Mouse (Mus musculus) megakaryocyte progenitor cell, adult 5-6 weeks (primary cell): ENCODE measurements around the gene Mafg. TPM values are rescaled to one million over a fixed set of nuclear protein-coding genes. Genes with fewer than 3 reads are reported as not detected.

Source experiments
- ATAC-seq: replicated peaks from 2 replicates; pipeline ENCODE4 v1.8.0; 2016; ENCODE audit warnings: mild to moderate bottlenecking, moderate TSS enrichment, inconsistent platforms; ENCODE audit not compliant: poor library complexity
- total RNA-seq, 2 experiments: library from RNA; stranded (forward) in 1 of 2; stranded (reverse) in 1 of 2; fragments of 157-497, 149-512 nt in 1 of 2; fragments of 200-1000 nt in 1 of 2; gene quantifications; 2 replicates each; pipeline versions ENCODE4 v1.2.3 to v1.2.4; 2015 to 2017

The Mafg gene
- total RNA-seq, 2 experiments from 2014 or later = 15.0 to 24.2 TPM

DNA sequence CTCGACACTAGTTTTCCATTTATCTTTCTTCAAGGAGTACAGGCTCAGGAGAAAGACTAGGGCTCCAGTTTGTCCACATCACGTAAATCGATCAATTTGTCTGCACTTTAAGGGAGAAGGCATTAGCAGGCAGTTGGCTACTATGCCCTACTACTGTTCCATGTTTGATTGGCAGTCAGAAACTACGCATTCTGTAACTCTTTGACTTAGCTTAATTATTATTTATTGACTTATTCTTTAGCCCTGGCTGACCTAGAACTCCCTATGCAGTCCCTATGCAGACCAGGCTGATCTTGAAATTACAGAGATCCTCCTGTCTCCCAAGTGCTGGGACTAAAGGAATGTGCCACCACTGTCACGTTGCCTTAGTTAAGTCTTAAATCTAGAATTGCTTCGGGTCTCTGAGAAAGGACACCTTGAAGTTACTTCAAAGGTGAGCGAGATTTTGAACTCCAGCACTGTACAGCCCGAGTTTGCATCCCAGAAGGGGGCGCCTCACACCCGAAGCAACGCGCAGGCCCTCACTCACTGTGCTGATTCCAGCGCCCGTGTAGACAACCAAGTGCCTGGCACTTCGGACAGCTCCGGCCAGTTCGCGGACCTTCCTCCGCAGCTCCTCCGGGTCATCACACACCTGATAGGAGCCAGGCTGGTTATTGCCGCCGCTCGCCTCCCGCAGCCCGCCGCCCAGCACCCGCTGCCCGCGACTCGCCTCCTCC lies 9.3 kb downstream of the Mafg start:
- ATAC-seq = peak; percentile 48

DNA sequence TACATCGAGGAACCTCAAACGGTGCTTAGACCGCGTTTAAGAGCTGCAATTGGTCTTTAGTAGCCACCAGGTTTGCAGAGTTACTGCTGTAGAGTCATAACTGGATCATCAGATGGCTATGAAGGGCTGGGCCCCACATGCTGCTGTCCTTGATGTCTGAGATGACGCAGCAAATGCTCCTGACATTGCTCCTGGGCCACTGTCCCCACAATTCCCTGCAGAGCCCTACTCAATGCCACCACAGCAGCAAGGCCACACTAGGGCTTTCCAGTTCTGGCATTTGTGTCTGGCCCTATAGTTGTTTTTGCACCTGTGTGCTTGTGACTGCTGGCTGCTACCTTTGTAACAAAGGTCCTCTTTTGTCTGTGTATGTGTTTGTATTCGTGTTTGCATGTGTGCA lies 10.6 kb downstream of the Mafg start:
- no peak for ATAC-seq

DNA sequence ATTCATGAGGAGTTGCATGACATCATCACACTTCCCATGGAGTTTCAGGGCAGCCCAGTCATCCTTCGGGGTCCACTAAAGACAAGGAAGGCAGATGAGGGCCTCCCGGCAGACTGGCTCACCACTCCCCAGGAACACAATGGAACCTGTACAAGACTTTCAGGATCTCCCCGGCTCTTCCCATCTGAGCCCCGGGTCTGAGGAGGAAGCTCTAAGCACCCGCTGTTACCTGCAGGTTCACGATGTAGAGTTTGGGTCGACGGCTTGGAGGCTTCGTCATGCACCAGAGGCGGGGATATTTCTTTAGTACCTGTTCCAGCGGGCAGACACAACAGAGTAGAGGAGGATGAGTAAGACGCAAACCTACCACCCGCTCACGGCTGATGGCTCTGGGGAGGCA lies 13.2 kb downstream of the Mafg start:
- ATAC-seq = no peak

DNA sequence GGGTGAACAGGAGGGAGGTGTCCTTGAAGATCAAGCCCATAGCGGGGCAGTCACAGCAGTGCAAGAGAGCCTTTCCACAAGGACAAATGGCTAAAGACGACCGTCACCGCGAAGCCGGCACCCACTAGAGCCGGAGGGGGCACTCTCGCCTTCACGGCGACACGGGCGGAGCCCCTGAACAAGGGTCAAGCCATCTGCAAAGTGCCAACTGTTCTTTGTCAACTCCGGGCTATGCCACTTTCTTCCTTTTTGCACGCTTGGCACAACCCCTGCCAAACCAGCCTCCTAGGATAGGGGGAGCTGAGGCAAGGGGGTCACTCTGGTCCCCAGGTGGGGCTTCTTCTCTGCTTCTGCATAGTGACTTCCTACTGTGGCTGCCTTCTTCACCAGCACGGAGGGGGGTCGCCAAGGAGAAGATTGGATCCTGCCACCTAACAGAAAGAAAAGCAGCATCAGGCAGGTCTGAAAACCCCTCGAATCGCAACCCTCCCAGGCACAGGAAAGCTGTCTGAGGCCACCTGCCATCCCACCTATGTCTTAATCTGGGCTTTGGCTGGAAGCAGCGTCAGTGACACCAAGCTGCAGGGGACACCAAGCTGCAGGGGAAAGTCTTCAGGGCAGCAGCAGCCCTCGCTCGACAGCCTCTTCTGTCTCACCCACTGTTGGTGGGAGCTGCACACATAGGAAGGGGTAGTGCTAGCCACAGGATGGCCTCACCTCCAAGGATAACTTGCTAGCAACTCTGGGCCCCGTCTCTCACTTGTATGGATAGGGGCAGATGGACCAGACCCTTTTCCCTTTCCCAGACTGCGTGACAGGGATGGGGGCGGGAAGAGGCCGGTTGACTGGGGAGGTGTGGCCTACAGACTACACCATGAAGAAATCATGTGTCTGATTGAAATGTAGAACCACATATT lies 14.5 kb downstream of the Mafg start:
- ATAC-seq = no peak

DNA sequence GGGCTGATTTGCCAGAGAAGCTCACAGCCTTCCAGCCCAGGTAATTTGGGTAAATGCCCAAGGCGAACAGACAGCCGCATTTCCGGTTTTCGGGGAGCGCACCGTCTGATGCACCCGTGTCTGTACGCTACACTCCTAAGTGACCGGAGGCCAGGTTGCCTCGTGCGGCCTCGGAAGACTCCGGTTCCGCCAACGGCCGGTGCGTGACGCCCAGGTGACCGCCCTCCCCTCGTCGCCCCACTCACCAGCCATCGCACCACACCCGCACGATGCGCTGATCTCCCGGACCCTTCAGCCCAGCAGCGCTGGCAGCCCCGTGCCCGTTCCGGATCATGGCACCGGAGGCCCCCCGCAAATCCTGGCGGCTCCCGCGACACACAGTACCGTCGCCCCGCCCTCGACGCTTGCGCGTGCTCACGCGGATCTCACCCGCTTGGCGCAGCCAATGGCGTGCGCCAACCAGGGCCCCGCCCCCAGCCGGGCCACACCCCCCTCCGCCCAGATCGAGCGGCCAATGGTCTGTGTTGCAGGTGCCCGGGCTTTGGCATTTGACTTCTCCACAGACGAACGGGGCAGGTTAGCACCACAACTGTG lies 15.8 kb downstream of the Mafg start, which contains the start of gene Pcyt2:
Pcyt2 (minus strand) TSS at position 418 of the 594 bp plus-strand sequence.
- ATAC-seq = peak; percentile 96

DNA sequence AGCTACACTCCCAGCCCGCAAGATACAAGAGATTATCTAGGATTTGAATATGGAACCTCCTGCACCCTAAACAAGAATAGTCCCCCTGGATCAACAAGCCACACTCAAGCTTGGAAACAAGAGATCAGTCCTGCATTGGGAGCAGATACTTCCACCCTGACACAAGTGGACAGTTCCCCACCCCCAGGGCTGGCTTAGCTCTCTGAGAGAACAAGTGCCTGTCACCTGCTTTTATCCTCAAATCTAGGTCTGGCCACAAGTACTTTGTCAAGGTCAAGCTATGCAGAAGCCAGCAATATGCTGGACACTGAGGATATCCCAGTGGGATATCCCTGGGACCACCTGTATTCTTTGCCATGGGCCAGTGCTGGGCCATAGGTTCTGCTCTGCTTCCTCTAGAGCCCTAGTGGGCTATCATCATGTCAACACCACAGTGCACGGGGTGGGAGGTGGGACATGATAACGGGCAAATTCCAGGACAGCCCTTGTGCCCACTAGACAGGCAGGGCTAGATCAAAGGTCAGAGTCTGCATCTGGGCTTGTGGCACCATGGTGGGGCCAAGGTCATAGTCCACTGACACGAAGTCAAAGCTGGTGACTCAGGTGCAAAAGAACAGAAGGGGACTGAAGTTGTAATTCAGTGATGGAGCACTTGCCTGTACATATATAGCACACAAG lies 16.6 kb downstream of the Mafg start:
- ATAC-seq = no peak

DNA sequence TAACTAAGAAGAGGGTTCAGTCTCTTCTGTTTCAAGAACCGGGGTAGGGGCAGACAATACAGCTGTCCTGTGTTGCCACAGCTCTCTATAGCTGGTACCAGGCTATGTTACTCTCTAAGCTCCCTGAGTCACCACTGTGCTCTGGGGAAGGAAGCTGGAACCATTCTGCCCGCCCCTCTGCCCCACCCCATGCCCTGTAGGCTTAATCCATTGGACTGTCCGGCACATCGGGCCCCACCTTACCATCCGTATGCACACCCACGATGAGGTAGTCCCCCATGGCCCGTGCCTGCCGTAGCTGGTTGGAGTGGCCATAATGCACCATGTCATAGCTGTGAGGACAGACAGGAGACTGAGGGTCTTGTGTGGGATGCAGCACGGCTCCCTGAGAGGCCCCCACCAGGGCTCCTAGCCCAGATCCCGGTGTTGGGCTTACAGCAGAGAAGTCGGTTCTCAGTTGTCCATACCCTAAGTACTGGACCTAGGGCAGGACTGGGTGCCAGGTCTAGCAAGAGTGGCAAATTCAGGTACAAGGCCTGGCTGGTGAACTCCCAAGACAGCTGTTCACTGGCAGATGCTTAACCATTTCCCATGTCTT lies 17.7 kb downstream of the Mafg start:
- ATAC-seq = no peak

DNA sequence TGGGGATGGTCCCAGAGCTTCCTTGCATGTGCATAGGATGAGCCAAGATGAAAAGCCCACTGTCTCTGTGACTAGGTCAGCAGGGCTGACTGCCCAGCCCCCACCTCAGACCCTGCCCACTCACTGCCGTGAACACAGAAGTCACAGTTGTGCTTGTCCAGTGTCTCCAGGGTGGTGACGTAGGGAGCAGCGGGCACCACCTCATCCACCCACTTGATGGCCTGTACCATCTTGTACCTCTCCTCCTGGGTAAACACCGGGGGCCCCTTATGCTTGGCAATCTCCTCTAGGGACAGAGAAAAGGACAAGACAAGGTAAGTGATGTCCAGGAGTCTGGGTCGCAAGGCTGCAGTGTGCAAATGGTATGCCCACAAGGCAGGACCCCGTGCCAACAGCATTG lies 18.2 kb downstream of the Mafg start:
- no peak for ATAC-seq

DNA sequence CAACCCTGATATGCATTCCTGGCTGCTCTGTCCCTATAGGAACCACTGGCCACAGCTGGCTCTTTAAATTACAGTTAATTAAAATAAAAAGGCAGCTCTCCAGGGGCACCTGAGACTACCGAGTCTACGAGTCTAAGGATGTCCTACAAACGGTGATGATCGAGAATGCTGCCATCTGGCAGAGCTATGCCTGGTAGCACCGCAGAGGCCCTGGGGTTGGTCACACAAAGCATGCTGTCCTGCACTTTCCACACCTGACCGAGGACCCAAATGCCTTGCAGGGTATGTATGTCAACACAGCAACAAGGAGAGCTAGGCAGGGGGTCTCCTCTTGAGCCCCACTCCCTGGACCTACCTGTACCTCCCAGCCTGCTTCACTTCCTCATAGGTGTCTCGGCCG lies 19.4 kb downstream of the Mafg start:
- ATAC-seq = no peak

DNA sequence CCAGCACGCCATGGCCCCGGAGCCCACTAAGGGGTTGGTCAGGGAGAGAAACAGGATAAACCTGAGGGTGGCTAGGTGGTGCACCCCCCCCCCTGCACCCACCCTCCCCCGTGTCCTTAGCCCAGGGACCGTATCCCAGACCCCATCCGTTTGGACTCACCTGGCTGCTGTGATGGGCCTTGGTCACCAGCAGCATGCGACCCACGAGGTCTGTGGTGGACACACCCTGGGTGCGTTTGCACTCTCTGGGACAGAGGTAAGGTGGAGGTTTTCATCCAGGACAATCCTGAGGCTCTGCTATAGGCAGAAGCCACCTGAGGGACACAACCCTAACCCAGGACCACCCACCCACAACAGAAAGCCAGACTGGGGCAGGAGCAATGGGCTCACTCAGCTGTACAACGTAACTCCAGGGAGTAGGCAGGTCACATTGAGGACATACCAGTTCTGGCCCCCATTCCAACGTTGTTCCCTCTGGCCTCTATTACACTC lies 19.9 kb downstream of the Mafg start:
- no peak for ATAC-seq

DNA sequence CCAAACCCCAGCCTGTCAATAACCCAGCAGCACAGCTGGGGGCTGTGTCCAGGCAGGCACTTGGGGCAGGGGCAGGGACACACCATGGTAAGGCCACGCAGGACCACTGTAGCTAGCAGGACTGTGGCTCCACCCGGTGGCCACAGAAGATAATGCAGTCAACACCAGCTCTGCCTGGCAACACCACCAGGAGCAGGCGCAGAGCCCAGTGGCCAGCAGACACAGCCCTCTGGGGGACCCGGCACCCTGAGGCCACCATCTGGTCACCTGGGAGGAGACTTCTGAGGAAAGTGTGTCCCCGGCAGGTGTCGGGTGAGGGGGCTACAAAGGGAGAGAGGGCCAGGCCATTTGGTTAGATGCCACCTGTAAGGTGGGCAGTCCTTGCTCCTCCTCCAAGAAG lies 20.6 kb downstream of the Mafg start:
- ATAC-seq = peak; percentile 80

DNA sequence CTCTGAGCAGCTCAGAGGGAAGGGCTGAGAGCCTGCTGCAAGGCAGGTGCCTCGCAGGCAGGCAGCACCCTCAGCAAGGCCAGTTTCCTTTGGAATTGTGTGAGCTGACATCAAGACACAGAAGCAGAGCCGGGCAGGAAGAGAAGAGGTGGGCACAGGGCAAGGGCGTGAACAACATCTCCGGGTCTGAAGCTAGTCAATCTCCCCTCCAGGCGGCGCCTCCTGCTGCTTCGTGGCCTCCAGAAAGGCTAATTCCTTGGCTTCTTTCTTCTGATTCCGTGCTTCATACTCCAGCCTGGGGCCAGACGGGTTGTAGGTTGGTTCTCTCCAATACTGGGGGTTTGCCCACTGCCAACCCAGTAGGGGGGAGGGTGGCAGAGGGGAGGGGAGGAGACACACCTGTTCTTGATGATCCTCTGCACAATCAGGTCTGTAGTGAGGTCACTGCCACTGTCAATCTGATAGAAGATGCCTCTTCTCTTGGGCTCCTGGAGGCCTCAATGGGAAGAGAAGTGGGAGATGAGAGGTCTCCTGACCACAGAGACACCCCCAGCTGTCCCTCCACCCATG lies 22.8 kb downstream of the Mafg start:
- no peak for ATAC-seq

DNA sequence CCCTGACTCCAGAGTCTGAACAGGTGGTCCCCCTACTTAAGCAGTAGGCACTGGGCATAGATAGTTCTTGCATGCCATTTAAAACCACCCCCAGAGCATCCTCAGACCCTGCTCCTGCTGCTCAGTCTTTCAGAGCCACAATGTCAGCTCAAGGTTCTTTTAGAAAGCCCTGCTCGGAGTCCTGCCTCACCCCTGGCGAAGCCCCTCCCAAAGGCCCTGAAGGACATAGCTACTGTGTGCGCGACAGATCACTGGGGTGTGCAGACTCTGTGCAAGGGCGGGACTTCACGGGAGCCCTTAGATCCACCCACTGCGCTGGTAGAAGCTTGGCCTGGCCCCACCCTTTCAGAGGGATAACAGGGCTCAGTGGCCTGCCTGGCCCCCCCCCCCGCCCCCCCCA lies 24.1 kb downstream of the Mafg start:
- peak; percentile 42; the same call in 1 of the 2 replicates for ATAC-seq

DNA sequence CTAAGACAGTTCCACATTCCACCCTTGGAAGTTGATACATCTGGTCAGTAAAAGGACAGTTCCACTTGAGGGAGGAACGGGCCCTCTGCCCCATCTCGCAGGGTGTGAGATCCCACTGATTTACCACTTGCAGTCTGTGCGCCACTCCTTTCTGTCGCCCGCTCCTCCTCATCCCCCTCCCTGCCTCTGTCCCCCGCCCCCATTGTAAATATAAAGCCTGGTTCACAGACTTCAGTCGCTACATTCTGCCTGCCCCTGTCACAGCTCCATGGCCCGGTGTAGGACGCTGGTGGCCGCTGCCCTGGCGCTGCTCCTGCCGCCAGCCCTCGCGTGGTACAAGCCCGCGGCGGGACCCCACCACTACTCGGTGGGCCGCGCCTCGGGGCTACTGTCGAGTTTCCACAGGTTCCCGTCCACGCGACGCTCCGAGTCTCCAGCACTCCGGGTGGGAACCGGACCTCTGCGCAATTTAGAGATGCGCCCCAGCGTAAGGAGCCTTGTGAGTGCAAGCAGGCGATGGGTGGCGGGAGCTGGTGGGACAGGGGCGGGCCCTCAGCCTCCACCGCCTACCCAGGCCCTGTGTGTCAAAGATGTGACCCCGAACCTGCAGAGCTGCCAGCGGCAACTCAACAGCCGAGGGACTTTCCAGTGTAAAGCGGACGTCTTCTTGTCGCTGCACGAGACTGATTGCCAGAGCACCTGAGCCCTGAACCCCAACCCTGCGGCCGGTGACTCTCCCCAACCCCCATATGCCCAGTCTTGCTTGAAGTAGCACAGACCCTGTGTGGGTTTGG lies 25.0 kb downstream of the Mafg start, which contains the start of gene Npb:
Npb (plus strand) TSS at position 237 of the 794 bp plus-strand sequence.
- ATAC-seq = no peak

DNA sequence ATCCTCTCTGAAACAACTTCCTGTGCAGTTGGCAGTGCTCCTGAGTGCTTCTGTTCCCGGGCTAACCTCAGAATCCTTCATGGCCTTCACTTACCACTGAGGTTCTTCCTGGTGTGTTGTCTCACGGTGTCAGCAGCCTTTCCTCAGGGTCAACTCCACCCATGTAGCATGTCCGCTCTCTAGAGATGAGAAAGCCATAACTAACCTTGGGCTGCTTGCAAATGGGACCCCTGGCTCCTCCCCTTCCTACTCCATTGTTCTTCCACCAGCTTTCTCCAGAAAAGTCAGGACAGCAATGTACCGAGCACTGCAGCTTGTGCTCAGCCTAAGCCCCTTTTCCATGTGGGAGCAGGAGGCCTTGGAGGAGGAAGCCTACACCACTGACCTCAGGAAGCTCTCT lies 26.6 kb downstream of the Mafg start:
- no peak for ATAC-seq

DNA sequence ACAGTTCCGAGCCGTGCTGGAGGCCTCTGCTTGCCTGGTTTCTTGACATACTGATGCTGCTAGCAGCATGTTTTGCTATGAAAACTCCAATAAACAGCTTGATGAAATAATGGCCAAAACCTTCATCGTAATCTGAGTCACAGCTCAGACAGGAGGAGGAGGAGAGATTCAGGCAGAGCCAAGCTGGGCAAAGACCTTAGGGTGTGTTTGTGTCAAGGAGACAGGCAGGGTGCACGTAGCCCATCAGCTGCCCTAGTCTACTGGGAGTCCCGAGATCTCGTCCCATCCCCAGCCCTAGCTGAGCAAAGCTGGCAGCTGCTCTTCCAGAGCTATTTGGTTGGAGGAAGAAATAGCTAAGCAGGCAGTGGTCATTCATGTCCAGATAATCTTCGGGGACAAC lies 27.7 kb downstream of the Mafg start:
- ATAC-seq = no peak

DNA sequence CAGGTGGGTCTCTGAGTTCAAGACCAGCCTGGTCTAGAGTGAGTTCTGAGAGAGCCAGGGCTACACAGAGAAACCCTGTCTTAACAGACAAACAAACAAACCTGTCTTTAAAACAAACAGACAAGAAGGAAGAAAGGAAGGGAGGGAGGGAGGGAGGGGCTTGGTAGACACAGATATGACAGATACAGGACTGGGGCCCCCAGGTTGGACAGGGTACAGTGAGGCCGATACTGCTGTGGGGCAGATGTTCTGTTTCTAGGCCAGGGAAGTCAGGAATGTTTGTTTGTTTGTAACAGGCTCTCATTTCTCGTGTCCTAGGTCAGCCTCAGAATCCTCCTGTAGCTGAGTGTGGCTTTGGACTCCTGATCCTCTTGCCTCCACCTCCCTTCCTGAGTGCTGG lies 29.9 kb downstream of the Mafg start:
- no peak for ATAC-seq

DNA sequence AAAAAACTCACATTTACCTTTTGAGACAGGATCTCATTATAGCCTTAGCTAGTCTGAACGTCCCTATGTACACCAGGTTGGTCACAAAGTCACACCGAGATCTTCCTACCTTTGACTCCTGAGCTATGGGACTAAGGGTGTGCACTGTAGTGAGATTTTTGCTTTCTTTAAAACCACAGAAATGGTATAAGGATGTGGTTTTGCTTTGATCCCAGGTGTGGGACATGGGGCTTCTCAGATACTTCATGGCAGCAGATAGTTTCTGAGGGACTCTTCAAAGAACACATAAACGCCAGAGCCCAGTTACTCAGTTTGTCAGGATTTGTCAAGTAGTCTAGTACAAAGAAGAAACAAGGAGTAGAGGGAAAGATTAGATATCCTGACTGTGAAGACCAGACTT lies 32.7 kb downstream of the Mafg start:
- ATAC-seq = no peak

DNA sequence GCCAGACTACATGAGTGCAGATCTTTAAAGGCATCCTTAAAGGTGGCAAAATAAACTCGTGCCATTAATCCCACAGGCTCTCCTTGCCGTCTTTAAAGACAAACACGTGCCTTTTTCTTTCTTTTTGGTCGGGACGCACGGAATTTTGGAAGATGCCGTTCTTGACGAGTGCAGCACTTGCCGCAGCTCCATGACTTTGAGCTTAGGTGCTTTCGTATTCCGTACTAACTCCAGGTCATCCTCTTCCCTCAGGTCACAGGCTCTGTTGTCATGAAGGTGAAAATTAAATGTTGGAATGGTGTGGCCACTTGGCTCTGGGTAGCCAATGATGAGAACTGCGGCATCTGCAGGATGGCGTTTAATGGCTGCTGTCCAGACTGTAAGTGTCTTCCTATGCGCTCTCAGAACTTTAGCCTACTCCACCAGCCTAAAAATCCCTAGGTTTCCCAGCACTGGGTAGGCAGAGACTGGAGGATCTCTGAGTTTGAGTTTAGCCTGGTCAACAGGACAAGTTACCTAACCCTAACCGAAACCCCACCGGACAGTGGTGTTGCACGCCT lies 34.3 kb downstream of the Mafg start:
- no peak for ATAC-seq
